Mouse (Mus musculus): ENCODE results near the gene Znhit1. TPM values are rescaled to one million over a fixed set of nuclear protein-coding genes. Genes with fewer than 3 reads are reported as not detected.

Znhit1 gene
- polyA plus RNA-seq, 1 experiment from 2014 or later: 93.4 TPM

DNA sequence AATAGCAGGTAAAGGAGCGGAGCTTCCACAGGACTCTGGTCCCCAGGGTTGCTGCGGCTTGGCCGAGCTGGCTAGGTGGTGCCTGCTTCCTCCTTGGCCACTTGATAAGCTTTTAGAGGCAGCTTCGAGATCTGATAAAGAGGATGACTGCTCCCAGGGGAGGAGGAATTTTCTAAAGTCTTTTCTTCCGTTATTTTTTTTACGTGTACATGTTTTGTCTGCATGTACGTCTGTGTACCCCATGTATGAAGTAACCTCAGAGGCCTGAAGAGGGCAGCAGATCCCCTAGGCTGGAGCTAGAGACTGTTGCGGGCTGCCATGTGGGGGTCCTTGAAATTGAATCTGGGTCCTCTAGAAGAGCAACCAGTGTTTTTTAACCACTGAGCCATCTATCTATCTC is 6.8 kb downstream of the Znhit1 start:
- no peak for DNase-seq (ENCODE audit: low spot score)
- Histone ChIP-seq H3K4me2 (ENCODE audit: low read depth, low read length, severe bottlenecking) (no peak overlapping the region), H3K36me3 (ENCODE audit: control insufficient read depth, insufficient read depth, low read length) (no peaks in the 10 kb centered on the region), H3K9me3 (ENCODE audit: control insufficient read depth, low read length) (no peaks in the 10 kb centered on the region), H3K4me3 (ENCODE audit: low read depth, low read length) (no peak overlapping the region), H3K27me3 (ENCODE audit: control insufficient read depth, insufficient read depth, low read length) (no peaks in the 10 kb centered on the region), H3K27ac (ENCODE audit: low read depth, low read length) (no peak overlapping the region), H3K9ac (ENCODE audit: low read length) (no peak overlapping the region), H3K4me1 (replicated peaks; ENCODE audit: control insufficient read depth, insufficient read depth, low read length) (no peaks in the 10 kb centered on the region; the same call in 1 of the 2 replicates)
- 87% methylated on average over 8 of the region's 8 CpGs for WGBS
- ATAC-seq (replicated peaks; ENCODE audit: low FRiP score): no peak

GRCm38 (mm10) chr5:136979762-136980161 is 8.1 kb downstream of the Znhit1 start:
- Histone ChIP-seq H3K36me3 (ENCODE audit: control insufficient read depth, insufficient read depth, low read length) (no peaks in the 10 kb centered on the region), H3K27me3 (ENCODE audit: control insufficient read depth, insufficient read depth, low read length) (no peaks in the 10 kb centered on the region), H3K9me3 (ENCODE audit: control insufficient read depth, low read length) (no peaks in the 10 kb centered on the region), H3K9ac (ENCODE audit: low read length) (no peak overlapping the region), H3K4me3 (ENCODE audit: low read depth, low read length) (no peak overlapping the region), H3K4me2 (ENCODE audit: low read depth, low read length, severe bottlenecking) (no peak overlapping the region), H3K4me1 (replicated peaks; ENCODE audit: control insufficient read depth, insufficient read depth, low read length) (no peaks in the 10 kb centered on the region), H3K27ac (ENCODE audit: low read depth, low read length) (no peak overlapping the region)
- 80% methylated on average over 2 of the region's 2 CpGs for WGBS
- DNase-seq (ENCODE audit: low spot score) (no peak), ATAC-seq (replicated peaks; ENCODE audit: low FRiP score) (no peak)

DNA sequence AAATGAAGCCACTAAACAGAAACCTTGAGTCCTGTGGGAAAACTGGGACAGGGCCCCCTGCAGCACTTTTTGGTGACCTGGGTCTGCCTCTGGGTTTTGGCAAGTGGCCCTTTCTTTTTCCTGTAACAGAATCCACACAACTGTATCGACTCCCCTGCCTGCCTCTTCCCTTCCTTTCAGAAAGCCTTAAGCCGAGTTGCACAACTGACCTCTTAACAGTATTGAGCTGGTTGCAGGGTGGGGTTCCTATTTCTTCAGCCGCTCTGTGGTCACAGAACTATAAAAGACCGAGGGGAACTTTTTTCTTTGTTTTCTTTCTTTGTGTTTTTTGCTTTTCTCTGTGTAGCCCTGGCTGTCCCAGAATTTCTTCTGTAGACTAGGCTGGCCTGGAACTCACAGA is 10.1 kb downstream of the Znhit1 start:
- no peak for DNase-seq (ENCODE audit: low spot score)
- Histone ChIP-seq H3K27ac (ENCODE audit: low read depth, low read length) (no peak overlapping the region), H3K4me1 (replicated peaks; ENCODE audit: control insufficient read depth, insufficient read depth, low read length) (no peaks in the 10 kb centered on the region), H3K27me3 (ENCODE audit: control insufficient read depth, insufficient read depth, low read length) (no peaks in the 10 kb centered on the region), H3K36me3 (ENCODE audit: control insufficient read depth, insufficient read depth, low read length) (no peaks in the 10 kb centered on the region), H3K9me3 (ENCODE audit: control insufficient read depth, low read length) (no peaks in the 10 kb centered on the region), H3K4me2 (ENCODE audit: low read depth, low read length, severe bottlenecking) (no peak overlapping the region), H3K9ac (ENCODE audit: low read length) (no peak overlapping the region), H3K4me3 (ENCODE audit: low read depth, low read length) (no peak overlapping the region)
- 81% methylated on average over 4 of the region's 4 CpGs for WGBS
- no peak for ATAC-seq (replicated peaks; ENCODE audit: low FRiP score)

- Histone ChIP-seq H3K4me3 (ENCODE audit: low read depth, low read length) (no peak overlapping the region), H3K9ac (ENCODE audit: low read length) (no peak overlapping the region), H3K4me1 (replicated peaks; ENCODE audit: control insufficient read depth, insufficient read depth, low read length) (no peaks in the 10 kb centered on the region), H3K27ac (ENCODE audit: low read depth, low read length) (no peak overlapping the region), H3K36me3 (ENCODE audit: control insufficient read depth, insufficient read depth, low read length) (no peaks in the 10 kb centered on the region), H3K27me3 (ENCODE audit: control insufficient read depth, insufficient read depth, low read length) (no peaks in the 10 kb centered on the region), H3K9me3 (ENCODE audit: control insufficient read depth, low read length) (no peaks in the 10 kb centered on the region), H3K4me2 (ENCODE audit: low read depth, low read length, severe bottlenecking) (no peak overlapping the region)
- DNase-seq (ENCODE audit: low spot score) (no peak), ATAC-seq (replicated peaks; ENCODE audit: low FRiP score) (no peak)
- 87% methylated on average over 8 of the region's 8 CpGs for WGBS
Observed at GRCm38 (mm10) chr5:136973670-136974069, 14.2 kb downstream of the Znhit1 start.

GRCm38 (mm10) chr5:136970703-136971102 is 17.1 kb downstream of the Znhit1 start:
- DNase-seq (ENCODE audit: low spot score): peak; percentile 68
- Histone ChIP-seq H3K36me3 (ENCODE audit: control insufficient read depth, insufficient read depth, low read length) (no peaks in the 10 kb centered on the region; the same call in 1 of the 2 replicates), H3K27ac (ENCODE audit: low read depth, low read length) (no peak overlapping the region), H3K9ac (ENCODE audit: low read length) (no peak overlapping the region), H3K9me3 (ENCODE audit: control insufficient read depth, low read length) (no peaks in the 10 kb centered on the region), H3K4me1 (replicated peaks; ENCODE audit: control insufficient read depth, insufficient read depth, low read length) (no peaks in the 10 kb centered on the region), H3K4me3 (ENCODE audit: low read depth, low read length) (no peak overlapping the region), H3K27me3 (ENCODE audit: control insufficient read depth, insufficient read depth, low read length) (no peaks in the 10 kb centered on the region), H3K4me2 (ENCODE audit: low read depth, low read length, severe bottlenecking) (no peak overlapping the region)
- WGBS: 77% methylated on average over 1 of the region's 1 CpGs
- no peak for ATAC-seq (replicated peaks; ENCODE audit: low FRiP score)

GRCm38 (mm10) chr5:136967592-136967991 is 20.2 kb downstream of the Znhit1 start:
- WGBS: 77% methylated on average over 10 of the region's 10 CpGs
- no peak overlapping the region for H3K27ac ChIP-seq (ENCODE audit: low read depth, low read length)
- no peaks in the 10 kb centered on the region for H3K27me3 ChIP-seq (ENCODE audit: control insufficient read depth, insufficient read depth, low read length)
- no peak overlapping the region for H3K9ac ChIP-seq (ENCODE audit: low read length)
- no peak for DNase-seq (ENCODE audit: low spot score)
- no peak for ATAC-seq (replicated peaks; ENCODE audit: low FRiP score)
- H3K4me1 ChIP-seq (replicated peaks; ENCODE audit: control insufficient read depth, insufficient read depth, low read length): peaks cover 4% of the 10 kb centered on the region; the same call in 1 of the 2 replicates
- H3K4me2 ChIP-seq (ENCODE audit: low read depth, low read length, severe bottlenecking): no peak overlapping the region
- H3K9me3 ChIP-seq (ENCODE audit: control insufficient read depth, low read length): no peaks in the 10 kb centered on the region
- peaks cover 4% of the 10 kb centered on the region for H3K36me3 ChIP-seq (ENCODE audit: control insufficient read depth, insufficient read depth, low read length)
- no peak overlapping the region for H3K4me3 ChIP-seq (ENCODE audit: low read depth, low read length)

DNA sequence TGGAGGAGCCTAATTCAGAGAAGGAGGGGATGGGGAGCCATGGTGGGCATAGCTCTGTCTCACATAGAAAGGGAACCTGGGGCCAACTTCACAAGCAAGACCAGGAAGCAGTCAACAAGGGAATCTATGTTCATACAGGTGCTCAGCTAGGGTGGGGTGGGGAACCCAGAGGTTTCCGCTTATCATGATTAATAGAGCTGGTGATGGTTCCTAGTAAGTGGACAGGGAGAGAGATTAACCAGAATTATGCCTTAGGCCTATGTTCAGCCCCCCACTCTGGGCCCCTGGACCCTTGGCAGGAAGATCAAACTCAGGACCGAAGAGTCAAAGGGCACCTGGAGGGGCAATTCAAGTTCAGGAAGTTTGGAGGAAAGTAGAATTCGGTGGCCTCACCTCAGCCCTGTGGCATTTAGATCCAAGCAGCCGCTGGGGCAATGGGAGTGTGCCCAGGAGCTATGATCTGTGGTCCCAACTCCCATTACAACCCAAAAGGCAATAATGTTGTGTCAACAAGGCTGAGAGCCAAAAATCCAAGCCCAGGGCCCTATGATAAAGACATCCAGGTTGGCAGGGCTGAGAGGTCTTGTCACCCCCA is 20.9 kb downstream of the Znhit1 start:
- Histone ChIP-seq H3K9me3 (ENCODE audit: control insufficient read depth, low read length) (no peaks in the 10 kb centered on the region), H3K4me2 (ENCODE audit: low read depth, low read length, severe bottlenecking) (no peak overlapping the region), H3K27ac (ENCODE audit: low read depth, low read length) (no peak overlapping the region), H3K27me3 (ENCODE audit: control insufficient read depth, insufficient read depth, low read length) (no peaks in the 10 kb centered on the region), H3K36me3 (ENCODE audit: control insufficient read depth, insufficient read depth, low read length) (peaks cover 4% of the 10 kb centered on the region), H3K9ac (ENCODE audit: low read length) (no peak overlapping the region), H3K4me1 (replicated peaks; ENCODE audit: control insufficient read depth, insufficient read depth, low read length) (peaks cover 4% of the 10 kb centered on the region; the same call in 1 of the 2 replicates), H3K4me3 (ENCODE audit: low read depth, low read length) (no peak overlapping the region)
- WGBS: 91% methylated on average over 4 of the region's 4 CpGs
- no peak for DNase-seq (ENCODE audit: low spot score)
- ATAC-seq (replicated peaks; ENCODE audit: low FRiP score): no peak

DNA sequence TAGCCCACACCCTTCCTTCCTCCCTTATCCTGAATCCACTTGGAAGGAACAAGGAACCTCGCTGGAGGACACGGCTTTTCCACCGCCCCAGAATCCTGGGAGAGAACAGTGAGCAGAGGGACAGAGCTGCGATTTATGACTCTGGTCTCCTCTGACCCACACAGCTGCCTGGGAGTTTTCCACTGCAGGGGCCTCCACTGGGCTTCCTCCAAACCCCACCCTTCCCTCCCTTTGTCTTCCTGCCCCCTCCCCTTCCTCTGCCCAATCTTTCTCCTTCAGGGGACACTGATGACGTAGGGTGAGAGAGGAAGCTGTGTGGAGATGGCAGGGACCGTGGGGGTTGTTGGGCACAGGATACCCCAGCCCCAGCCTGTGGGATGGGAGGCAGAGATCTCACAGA is 21.5 kb downstream of the Znhit1 start, which contains the start of gene Cldn15:
Cldn15 (plus strand) TSS at position 286 of the 400 bp plus-strand sequence.
- 78% methylated on average over 6 of the region's 6 CpGs for WGBS
- Histone ChIP-seq H3K4me3 (ENCODE audit: low read depth, low read length) (no peak within 1 kb of the TSS), H3K36me3 (ENCODE audit: control insufficient read depth, insufficient read depth, low read length) (peaks cover 4% of the 10 kb centered on the region), H3K4me2 (ENCODE audit: low read depth, low read length, severe bottlenecking) (no peak within 1 kb of the TSS), H3K4me1 (replicated peaks; ENCODE audit: control insufficient read depth, insufficient read depth, low read length) (peaks cover 4% of the 10 kb centered on the region; the same call in 1 of the 2 replicates), H3K9ac (ENCODE audit: low read length) (no peak within 1 kb of the TSS), H3K27ac (ENCODE audit: low read depth, low read length) (no peak within 1 kb of the TSS), H3K9me3 (ENCODE audit: control insufficient read depth, low read length) (no peaks in the 10 kb centered on the region), H3K27me3 (ENCODE audit: control insufficient read depth, insufficient read depth, low read length) (no peaks in the 10 kb centered on the region)
- ATAC-seq (replicated peaks; ENCODE audit: low FRiP score) (no peak), DNase-seq (ENCODE audit: low spot score) (no peak)

GRCm38 (mm10) chr5:136965686-136966085 is 22.1 kb downstream of the Znhit1 start:
- H3K4me2 ChIP-seq (ENCODE audit: low read depth, low read length, severe bottlenecking): no peak overlapping the region
- no peak for DNase-seq (ENCODE audit: low spot score)
- H3K36me3 ChIP-seq (ENCODE audit: control insufficient read depth, insufficient read depth, low read length): peaks cover 4% of the 10 kb centered on the region
- ATAC-seq (replicated peaks; ENCODE audit: low FRiP score): no peak
- H3K9ac ChIP-seq (ENCODE audit: low read length): no peak overlapping the region
- no peak overlapping the region for H3K27ac ChIP-seq (ENCODE audit: low read depth, low read length)
- WGBS: 90% methylated on average over 8 of the region's 8 CpGs
- no peaks in the 10 kb centered on the region for H3K27me3 ChIP-seq (ENCODE audit: control insufficient read depth, insufficient read depth, low read length)
- H3K9me3 ChIP-seq (ENCODE audit: control insufficient read depth, low read length): no peaks in the 10 kb centered on the region
- no peak overlapping the region for H3K4me3 ChIP-seq (ENCODE audit: low read depth, low read length)
- peaks cover 4% of the 10 kb centered on the region; the same call in 1 of the 2 replicates for H3K4me1 ChIP-seq (replicated peaks; ENCODE audit: control insufficient read depth, insufficient read depth, low read length)
